22 mouse cellular contexts compared by ENCODE assay signal in the genomic region with DNA sequence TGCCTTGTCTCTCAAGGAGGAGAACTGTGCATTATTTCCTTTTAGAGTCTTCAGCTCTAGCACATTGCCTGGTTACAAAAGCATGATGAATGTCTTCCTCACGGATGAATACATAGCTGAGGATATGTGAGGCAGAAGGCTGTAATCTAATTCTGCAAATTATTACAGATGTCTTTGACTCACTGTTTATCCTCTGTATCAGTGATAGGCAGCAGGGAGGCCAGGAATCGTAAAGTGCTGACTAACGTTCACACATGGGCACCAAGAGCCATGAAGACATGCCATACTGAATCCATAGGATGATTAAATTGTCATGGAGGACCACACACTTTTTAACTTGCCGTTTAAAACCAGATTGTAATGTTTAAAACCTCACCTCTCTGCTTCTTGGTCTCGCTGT.
"Had no signal": no experiment of that assay in that cellular context is flagged by ENCODE, and none has a peak within 500 bp of the region (broad histone marks: within the 10 kb centered on the region; RNA-seq: fewer than 3 reads in every experiment).

No protein-coding gene starts in this region.

- H3K27ac ChIP-seq: heart, embryonic 10.5 days; hindbrain, embryonic 15.5 days; hindbrain, postnatal 0 days; kidney, embryonic 15.5 days; kidney, postnatal 0 days; limb, embryonic 13.5 days; limb, embryonic 15.5 days; liver, embryonic 13.5 days; liver, embryonic 15.5 days had no signal

- H3K4me1 ChIP-seq: liver, embryonic 13.5 days; liver, embryonic 15.5 days had no signal

- H3K4me3 ChIP-seq: heart, embryonic 10.5 days; heart, embryonic 12.5 days; hindbrain, embryonic 13.5 days; hindbrain, embryonic 15.5 days; kidney, embryonic 15.5 days; limb, embryonic 13.5 days; limb, embryonic 15.5 days; liver, embryonic 13.5 days; liver, embryonic 15.5 days had no signal

- H3K9ac ChIP-seq: heart, embryonic 12.5 days; hindbrain, embryonic 13.5 days; hindbrain, embryonic 15.5 days; kidney, embryonic 15.5 days; limb, embryonic 13.5 days; limb, embryonic 15.5 days; liver, embryonic 13.5 days; liver, embryonic 15.5 days had no signal

- H3K27me3 ChIP-seq: heart, embryonic 12.5 days; hindbrain, embryonic 13.5 days; hindbrain, embryonic 15.5 days; kidney, embryonic 15.5 days; limb, embryonic 13.5 days; limb, embryonic 15.5 days; liver, embryonic 13.5 days; liver, embryonic 15.5 days had no signal

- H3K9me3 ChIP-seq: heart, embryonic 10.5 days; heart, embryonic 12.5 days; hindbrain, embryonic 13.5 days; hindbrain, embryonic 15.5 days; kidney, embryonic 15.5 days; limb, embryonic 13.5 days; limb, embryonic 15.5 days; liver, embryonic 13.5 days; liver, embryonic 15.5 days had no signal

- H3K36me3 ChIP-seq: liver, embryonic 13.5 days; liver, embryonic 15.5 days had no signal

- DNase-seq: gastrocnemius, postnatal 14 days; gastrocnemius, postnatal 36 days; heart, adult 18-20 months; heart, postnatal 10 days; heart, postnatal 36 days; kidney, adult 11 months; kidney, adult 2 months; kidney, adult 9 months; kidney, postnatal 14 days; kidney, postnatal 36 days; left cerebral cortex, postnatal 4 days; liver, embryonic 13.5 days had no signal
